ENCODE assay signal across 36 mouse cellular contexts in the genomic region with DNA sequence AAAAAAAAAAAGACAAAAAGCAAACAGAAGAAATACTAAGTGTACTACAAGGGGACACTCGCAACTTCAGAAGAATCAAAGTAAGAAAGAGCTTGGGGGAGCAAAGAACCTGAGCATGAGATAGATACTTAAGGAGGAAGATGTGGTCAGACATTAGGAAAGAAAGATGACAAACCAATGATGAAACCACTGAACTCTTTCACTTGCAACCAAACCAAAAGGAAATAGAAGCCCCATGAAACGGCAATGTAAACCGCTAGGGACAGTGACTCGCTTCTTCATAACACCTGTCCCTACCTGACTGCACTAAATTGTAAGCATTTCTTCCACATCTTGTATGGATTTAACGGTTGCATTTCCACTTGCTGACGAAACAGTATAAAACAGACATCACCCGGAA. TPM values are rescaled to one million over a fixed set of nuclear protein-coding genes. Genes with fewer than 3 reads are reported as not detected.
DNase-seq lines count a peak whose midpoint lies in the region; ATAC-seq lines count a peak whose summit lies in the region.
"Had no signal": no experiment of that assay in that cellular context is flagged by ENCODE, and none has a peak within 500 bp of the region (broad histone marks: within the 10 kb centered on the region; RNA-seq: fewer than 3 reads in every experiment).

No protein-coding gene starts in this region.

- peak; percentile 66 for ATAC-seq in activated CD4-positive, CD25-positive, alpha-beta regulatory T cell, adult 4 months
- ATAC-seq in megakaryocyte, adult 5-6 weeks (ENCODE audit: poor library complexity, severe bottlenecking), result peak; percentile 99
- no peak for ATAC-seq in forebrain, embryonic 11.5 days (replicated peaks; ENCODE audit: low FRiP score)
- ATAC-seq in intestine, embryonic 15.5 days, result no peak
- ATAC-seq: intestine, embryonic 16.5 days; midbrain, embryonic 16.5 days; Patski had no signal

- H3K27me3 ChIP-seq in forebrain, embryonic 11.5 days (ENCODE audit: control insufficient read depth, insufficient read depth, low read length), result no peaks in the 10 kb centered on the region
- no peaks in the 10 kb centered on the region for H3K27me3 ChIP-seq in intestine, embryonic 15.5 days (replicated peaks)
- H3K27me3 ChIP-seq: forebrain, embryonic 12.5 days; heart, embryonic 13.5 days; hindbrain, embryonic 15.5 days; liver, embryonic 13.5 days; neural tube, embryonic 13.5 days; Patski had no signal

- H3K4me1 ChIP-seq in forebrain, embryonic 11.5 days (replicated peaks; ENCODE audit: control insufficient read depth, insufficient read depth, low read length), result no peaks in the 10 kb centered on the region
- no peaks in the 10 kb centered on the region for H3K4me1 ChIP-seq in intestine, embryonic 15.5 days (replicated peaks)
- H3K4me1 ChIP-seq: forebrain, embryonic 12.5 days; heart, embryonic 13.5 days; hindbrain, embryonic 10.5 days; hindbrain, embryonic 15.5 days; liver, embryonic 13.5 days; neural tube, embryonic 13.5 days had no signal

- no peaks in the 10 kb centered on the region; the same call in 1 of the 2 replicates for H3K36me3 ChIP-seq in forebrain, embryonic 11.5 days (ENCODE audit: control insufficient read depth, insufficient read depth, low read length)
- H3K36me3 ChIP-seq in intestine, embryonic 15.5 days, result 0 out of 2 replicates have a peak, but pooled peaks cover 3% of the 10 kb centered on the region

- H3K27ac ChIP-seq in forebrain, embryonic 11.5 days (ENCODE audit: low read depth, low read length), result no peak overlapping the region
- no peak overlapping the region for H3K27ac ChIP-seq in intestine, embryonic 15.5 days
- H3K27ac ChIP-seq: forebrain, embryonic 12.5 days; heart, embryonic 13.5 days; hindbrain, embryonic 10.5 days; hindbrain, embryonic 15.5 days; kidney, postnatal 0 days; liver, embryonic 13.5 days; macrophage; midbrain, embryonic 10.5 days; neural tube, embryonic 13.5 days had no signal

- H3K9me3 ChIP-seq in forebrain, embryonic 11.5 days (ENCODE audit: control insufficient read depth, low read length), result no peaks in the 10 kb centered on the region
- no peaks in the 10 kb centered on the region for H3K9me3 ChIP-seq in intestine, embryonic 15.5 days
- H3K9me3 ChIP-seq: forebrain, embryonic 12.5 days; heart, embryonic 13.5 days; hindbrain, embryonic 10.5 days; hindbrain, embryonic 15.5 days; liver, embryonic 13.5 days; midbrain, embryonic 10.5 days; neural tube, embryonic 13.5 days had no signal

- no peak overlapping the region for H3K4me3 ChIP-seq in forebrain, embryonic 11.5 days (ENCODE audit: low read depth, low read length)
- no peak overlapping the region for H3K4me3 ChIP-seq in intestine, embryonic 15.5 days (replicated peaks)
- H3K4me3 ChIP-seq: erythroblast, embryonic 14.5 days; forebrain, embryonic 12.5 days; heart, embryonic 13.5 days; hindbrain, embryonic 10.5 days; hindbrain, embryonic 15.5 days; liver, embryonic 13.5 days; midbrain, embryonic 10.5 days; myocyte; neural tube, embryonic 13.5 days had no signal

- peak; percentile 9 for DNase-seq in thymus, postnatal 14 days
- no peak for DNase-seq in thymus, postnatal 10 days (ENCODE audit: low spot score in 2 of 2)
- no peak for DNase-seq in forebrain, embryonic 11.5 days (ENCODE audit: low spot score)
- no peak for DNase-seq in heart, adult 11 months
- no peak for DNase-seq in adrenal gland, adult 18-20 months (ENCODE audit: low spot score in 2 of 2)
- DNase-seq: adrenal gland, postnatal 10 days; cerebellum, adult 11 months; cerebellum, adult 9-11 months; gastrocnemius, postnatal 36 days; heart, postnatal 10 days; kidney, adult 8-10 months; kidney, postnatal 4 days; layer of hippocampus, postnatal 36 days; left cerebral cortex, postnatal 4 days; liver, embryonic 13.5 days; lung, adult 2 months; lung, postnatal 10 days; thymus, postnatal 25 days had no signal

- no peak overlapping the region for H3K4me2 ChIP-seq in forebrain, embryonic 11.5 days (ENCODE audit: low read depth, low read length, severe bottlenecking)
- no peak overlapping the region for H3K4me2 ChIP-seq in intestine, embryonic 15.5 days (replicated peaks)
- H3K4me2 ChIP-seq: forebrain, embryonic 12.5 days; heart, embryonic 13.5 days; hindbrain, embryonic 15.5 days; liver, embryonic 13.5 days; neural tube, embryonic 13.5 days had no signal

- WGBS in forebrain, embryonic 11.5 days, result 94% methylated on average over 7 of the region's 7 CpGs
- WGBS in intestine, embryonic 15.5 days, result 87% methylated on average over 7 of the region's 7 CpGs

- H3K9ac ChIP-seq in forebrain, embryonic 11.5 days (ENCODE audit: low read length), result no peak overlapping the region
- no peak overlapping the region for H3K9ac ChIP-seq in intestine, embryonic 15.5 days
- H3K9ac ChIP-seq: forebrain, embryonic 12.5 days; heart, embryonic 13.5 days; hindbrain, embryonic 15.5 days; liver, embryonic 13.5 days; neural tube, embryonic 13.5 days had no signal

RNA-seq across cellular contexts. Expression of a gene that starts 27.0 kb away (rescaled TPM):
- 100 to 1,000 TPM; 124 to 149 TPM for polyA plus RNA-seq in activated CD4-positive, CD25-positive, alpha-beta regulatory T cell, adult 4 months (2017; shearing (Covaris generic))
- 143 and 147 TPM in 2 replicates for total RNA-seq in megakaryocyte, adult 5-6 weeks (2015)
- total RNA-seq in megakaryocyte, adult 5-6 weeks (2017), result 205 and 215 TPM in 2 replicates
- 343 and 344 TPM in 2 replicates for polyA plus RNA-seq in forebrain, embryonic 11.5 days (2014; fragmentation: Nextera tagmentation; extraction: Ambion mirVana)
- total RNA-seq in adrenal gland, adult 18-20 months (2021), result 10 to 100 TPM in 1 of 2 experiments, 1 to 10 TPM in 1; 9.9 to 12.9 TPM
- polyA plus RNA-seq in intestine, embryonic 15.5 days (2015; fragmentation: Nextera tagmentation; extraction: Ambion mirVana), result 243 and 257 TPM in 2 replicates

RNA-seq across cellular contexts. Expression of a gene that starts 30.7 kb away (rescaled TPM):
- polyA plus RNA-seq in activated CD4-positive, CD25-positive, alpha-beta regulatory T cell, adult 4 months (2017; shearing (Covaris generic)), result 100 to 1,000 TPM; 113 to 153 TPM
- 101 and 106 TPM in 2 replicates for total RNA-seq in megakaryocyte, adult 5-6 weeks (2015)
- total RNA-seq in megakaryocyte, adult 5-6 weeks (2017), result 149 and 150 TPM in 2 replicates
- polyA plus RNA-seq in forebrain, embryonic 11.5 days (2014; fragmentation: Nextera tagmentation; extraction: Ambion mirVana), result 116 and 130 TPM in 2 replicates
- total RNA-seq in adrenal gland, adult 18-20 months (2021), result 10 to 100 TPM; 66.6 to 78.3 TPM
- polyA plus RNA-seq in intestine, embryonic 15.5 days (2015; fragmentation: Nextera tagmentation; extraction: Ambion mirVana), result 169 and 200 TPM in 2 replicates

RNA-seq across cellular contexts. Expression of a gene that starts 58.4 kb away (rescaled TPM):
- polyA plus RNA-seq in activated CD4-positive, CD25-positive, alpha-beta regulatory T cell, adult 4 months (2017; shearing (Covaris generic)), result under 1 TPM in 1 of 2 experiments, not detected in 1; 0.19 TPM
- total RNA-seq in megakaryocyte, adult 5-6 weeks (2015), result 0.57 and 0.80 TPM in 2 replicates
- 0.59 and 0.77 TPM in 2 replicates for total RNA-seq in megakaryocyte, adult 5-6 weeks (2017)
- polyA plus RNA-seq in forebrain, embryonic 11.5 days (2014; fragmentation: Nextera tagmentation; extraction: Ambion mirVana), result 0.16 and 0.21 TPM in 2 replicates
- total RNA-seq in adrenal gland, adult 18-20 months (2021), result not detected
- 19.6 and 25.1 TPM in 2 replicates for polyA plus RNA-seq in intestine, embryonic 15.5 days (2015; fragmentation: Nextera tagmentation; extraction: Ambion mirVana)
- total RNA-seq: gastrocnemius, adult 18-20 months; heart, adult 8-10 months had no signal
- polyA plus RNA-seq: erythroblast, embryonic 14.5 days; macrophage had no signal

Comparison
In these comparisons a context has a peak if more than half of its experiments do, and no peak if none do; other contexts are left out.
1. ATAC-seq: peak in activated CD4-positive, CD25-positive, alpha-beta regulatory T cell, adult 4 months (single experiment) and megakaryocyte, adult 5-6 weeks (single experiment); none in forebrain, embryonic 11.5 days (single experiment) and intestine, embryonic 15.5 days (single experiment).
2. RNA of a gene that starts 58.4 kb away (polyA plus RNA-seq): 19.6 to 25.1 TPM in intestine, embryonic 15.5 days; 0.19 TPM in activated CD4-positive, CD25-positive, alpha-beta regulatory T cell, adult 4 months and 0.16 to 0.21 TPM in forebrain, embryonic 11.5 days; every median in the first group is over 10 times any median in the second.